Mouse (Mus musculus): ENCODE data around the gene Artn.

Artn gene

DNA sequence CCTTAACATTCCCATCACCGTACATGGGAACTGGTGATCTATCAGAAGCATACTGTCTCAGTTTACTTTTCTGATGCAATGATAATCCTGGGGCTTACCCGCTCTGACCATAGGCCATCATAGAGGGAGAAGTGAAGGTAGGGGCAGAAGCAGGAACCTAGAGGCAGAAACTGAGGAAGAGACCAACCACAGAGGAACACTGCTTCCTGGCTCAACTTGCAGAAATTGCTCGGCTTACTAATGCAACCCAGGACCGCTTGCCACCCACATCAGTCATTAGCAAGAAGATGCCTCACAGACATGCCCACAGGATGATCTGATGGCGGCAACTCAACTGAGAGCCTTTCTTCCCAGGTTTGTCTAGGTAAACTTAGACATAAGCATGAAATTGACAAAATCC is 10.8 kb downstream of the Artn start:
- DNase-seq (ENCODE audit: extremely low spot score): no peak

DNA sequence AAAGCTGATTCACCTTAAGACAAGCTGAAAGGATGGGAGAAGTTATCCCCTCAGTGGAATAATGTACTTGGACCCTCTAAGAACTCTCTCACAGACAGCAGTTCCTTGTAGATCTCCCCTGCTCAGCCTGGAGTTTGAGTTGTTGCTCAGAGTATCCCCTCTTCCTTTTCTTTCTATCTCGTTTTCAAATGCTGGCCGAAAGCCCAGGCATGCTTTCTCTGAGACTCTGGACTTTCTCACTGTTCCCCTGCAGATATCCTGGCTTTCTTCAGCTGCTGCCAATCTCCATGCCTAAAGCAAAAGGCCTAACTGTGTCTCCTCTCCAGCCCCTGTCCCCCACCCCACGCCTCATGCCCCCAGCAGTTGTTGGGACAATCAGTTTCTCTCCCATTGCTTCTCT is 11.3 kb downstream of the Artn start:
- DNase-seq (ENCODE audit: extremely low spot score): no peak

DNA sequence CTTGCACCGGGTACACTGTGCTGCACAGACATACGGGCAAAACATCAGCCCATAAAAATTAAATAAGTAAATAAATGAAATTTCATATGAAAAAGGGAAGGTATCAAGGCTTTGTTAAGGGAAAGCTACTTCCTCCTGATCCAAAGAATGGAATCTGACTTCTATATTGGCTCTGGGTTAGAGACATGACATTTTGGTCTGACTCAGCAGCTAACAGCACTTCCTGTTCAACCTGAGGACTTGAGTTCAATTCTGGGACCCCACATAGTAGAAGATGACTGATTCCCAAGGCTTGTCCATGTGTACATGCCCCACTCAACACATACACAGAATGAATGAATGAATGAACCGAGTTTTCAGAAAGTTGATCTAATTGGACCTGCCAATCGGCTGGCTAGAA is 11.7 kb downstream of the Artn start:
- no peak for DNase-seq (ENCODE audit: extremely low spot score)

DNA sequence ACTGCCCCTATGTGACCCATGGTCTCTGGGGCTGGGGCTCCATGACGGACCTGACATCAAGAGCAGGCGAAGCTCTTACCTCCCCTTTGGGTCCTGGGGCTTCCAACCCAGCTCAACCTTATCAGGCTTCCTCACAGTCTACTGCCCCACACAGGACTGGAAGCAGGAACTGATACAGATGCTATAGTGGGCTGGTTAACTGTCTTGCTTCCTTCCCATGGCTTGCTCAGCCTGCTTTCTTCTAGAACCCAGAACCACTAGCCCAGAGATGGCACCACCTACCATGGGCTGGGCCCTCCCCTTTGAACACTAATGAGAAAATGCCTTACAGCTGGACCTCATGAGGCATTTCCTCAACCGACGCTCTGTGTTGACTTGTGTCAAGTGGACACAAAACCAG is 12.2 kb downstream of the Artn start:
- DNase-seq (ENCODE audit: extremely low spot score): no peak

DNA sequence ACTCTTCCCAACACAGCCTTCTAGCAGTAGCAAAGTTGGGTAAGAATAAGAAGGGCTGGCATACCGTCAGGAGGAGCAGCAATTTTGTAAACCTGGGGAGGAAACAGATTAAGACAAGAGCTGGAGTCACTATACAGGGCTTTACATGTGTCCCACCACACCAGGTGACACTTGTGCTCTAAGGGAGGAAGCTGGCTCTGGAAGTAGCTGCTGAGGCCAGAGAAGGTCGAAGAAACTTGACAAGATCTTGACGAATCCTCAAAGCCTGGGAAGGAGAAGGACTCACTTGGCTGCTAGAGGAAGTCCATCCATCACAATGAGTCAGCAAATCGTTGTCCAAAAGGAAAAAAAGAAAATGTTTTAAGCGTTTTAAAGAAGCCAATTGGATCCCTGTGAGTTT is 13.2 kb downstream of the Artn start:
- no peak for DNase-seq (ENCODE audit: extremely low spot score)

DNA sequence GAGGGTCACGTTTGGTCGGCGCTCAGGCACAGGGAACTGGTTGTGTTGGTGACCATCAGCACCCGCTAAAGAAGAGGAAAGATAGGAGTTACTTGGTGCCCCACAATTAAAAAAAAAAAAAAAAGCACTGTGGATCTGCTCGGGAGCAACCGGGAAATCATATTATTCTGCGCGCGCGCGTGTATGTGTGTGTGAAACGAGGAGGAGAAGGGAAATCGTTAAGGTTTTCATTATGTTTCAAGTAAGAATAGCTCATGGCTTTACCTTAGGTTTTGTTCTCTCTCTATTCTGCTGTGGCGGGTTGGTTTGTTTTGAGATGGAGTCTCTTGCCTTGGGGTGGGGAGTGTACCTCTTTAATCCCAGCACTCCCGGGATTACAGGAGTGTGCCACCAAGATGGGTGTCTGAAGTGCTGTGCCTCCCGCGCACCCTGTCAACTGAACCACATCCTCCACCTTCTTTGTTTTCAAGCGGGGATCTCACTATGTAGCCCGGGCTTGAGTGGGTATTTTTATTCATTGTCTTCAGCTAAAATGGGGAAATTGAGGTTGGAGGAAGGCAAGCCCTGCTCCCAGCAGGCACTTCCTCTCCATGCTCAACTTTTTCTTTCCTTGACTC is 14.0 kb downstream of the Artn start:
- no peak for DNase-seq (ENCODE audit: extremely low spot score)

DNA sequence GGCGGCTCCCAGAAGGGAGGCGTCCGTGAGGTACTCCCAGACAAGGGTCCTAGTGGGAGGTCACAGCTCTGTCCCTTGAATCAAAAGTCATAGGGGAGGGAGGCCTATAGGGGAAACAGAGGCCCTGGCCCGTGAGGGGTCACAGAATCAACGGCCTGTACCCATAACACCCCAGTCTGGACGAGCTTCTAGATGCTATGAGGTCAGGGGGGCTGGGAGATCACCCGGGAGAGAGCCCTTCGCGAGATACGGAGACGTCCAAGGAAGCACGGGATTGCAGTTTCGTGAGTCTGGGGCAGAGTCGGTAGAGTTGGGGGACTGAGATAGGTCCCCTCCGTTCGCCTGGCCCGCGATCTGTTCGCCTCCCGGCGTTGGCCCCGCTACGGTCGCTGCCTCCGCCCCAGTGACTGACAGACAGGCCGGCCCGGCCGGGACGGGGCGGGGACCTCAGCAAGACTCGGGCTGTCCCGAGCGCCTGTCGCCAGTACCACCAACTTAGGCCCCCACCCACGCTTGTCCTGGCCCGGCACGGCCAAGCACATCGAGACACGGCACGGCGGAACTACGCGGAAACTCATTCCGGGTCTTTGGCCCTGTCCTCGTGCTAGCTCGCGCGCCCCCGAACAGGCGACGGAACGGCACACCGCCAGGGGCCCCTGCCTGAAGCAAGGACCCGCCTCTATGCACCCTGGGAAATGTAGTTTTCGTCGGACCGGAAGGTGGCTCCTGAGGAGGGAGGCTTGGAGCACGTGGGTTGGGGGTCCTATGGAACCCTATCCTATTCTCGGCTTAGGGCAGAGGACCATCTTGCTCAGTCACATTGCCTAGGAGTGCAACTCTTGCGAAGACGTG is 14.7 kb downstream of the Artn start, which contains the start of gene Ipo13:
TSS of gene Ipo13 (minus strand) at position 409 of the 852 bp plus-strand sequence.
- peak; percentile 99 for DNase-seq (ENCODE audit: extremely low spot score)

DNA sequence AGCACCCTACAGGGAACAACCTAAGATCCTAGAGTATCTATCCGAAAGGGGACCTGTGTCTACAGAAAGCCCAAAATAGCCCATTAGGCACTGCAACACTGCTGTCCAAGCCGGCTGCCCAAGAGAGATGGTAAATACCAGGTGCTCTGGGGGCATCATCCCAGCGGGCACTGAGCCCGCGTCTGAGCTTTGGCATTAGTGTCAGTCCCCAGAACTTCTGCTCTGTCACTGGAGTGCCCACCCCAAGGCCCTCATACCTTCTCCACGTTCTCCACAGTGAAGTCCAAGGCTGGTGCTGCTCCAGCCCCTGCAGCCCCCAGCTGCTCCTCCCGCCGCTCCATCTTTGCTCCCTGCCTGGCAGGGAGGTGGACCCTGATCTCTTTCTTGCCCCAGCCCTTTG is 15.5 kb downstream of the Artn start:
- no peak for DNase-seq (ENCODE audit: extremely low spot score)

DNA sequence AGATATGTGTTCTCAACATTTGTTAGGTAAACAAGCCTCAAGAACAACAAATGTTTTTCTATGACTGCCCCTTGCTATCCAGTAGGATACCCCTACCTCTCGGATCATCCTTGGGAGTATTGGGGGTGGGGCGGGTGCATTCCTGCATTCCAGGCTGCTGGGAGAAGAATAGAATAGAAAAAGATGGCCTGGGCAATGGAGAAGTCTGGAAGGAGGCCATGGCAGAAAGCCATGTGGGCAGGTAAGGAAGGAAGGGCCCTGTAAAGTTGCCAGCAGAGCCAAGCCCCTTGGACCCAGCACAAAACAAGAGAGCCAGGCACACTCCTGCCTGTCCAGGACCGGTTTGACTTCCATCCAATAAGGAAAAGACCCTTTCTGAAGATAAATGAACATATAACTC is 16.1 kb downstream of the Artn start:
- no peak for DNase-seq (ENCODE audit: extremely low spot score)

DNA sequence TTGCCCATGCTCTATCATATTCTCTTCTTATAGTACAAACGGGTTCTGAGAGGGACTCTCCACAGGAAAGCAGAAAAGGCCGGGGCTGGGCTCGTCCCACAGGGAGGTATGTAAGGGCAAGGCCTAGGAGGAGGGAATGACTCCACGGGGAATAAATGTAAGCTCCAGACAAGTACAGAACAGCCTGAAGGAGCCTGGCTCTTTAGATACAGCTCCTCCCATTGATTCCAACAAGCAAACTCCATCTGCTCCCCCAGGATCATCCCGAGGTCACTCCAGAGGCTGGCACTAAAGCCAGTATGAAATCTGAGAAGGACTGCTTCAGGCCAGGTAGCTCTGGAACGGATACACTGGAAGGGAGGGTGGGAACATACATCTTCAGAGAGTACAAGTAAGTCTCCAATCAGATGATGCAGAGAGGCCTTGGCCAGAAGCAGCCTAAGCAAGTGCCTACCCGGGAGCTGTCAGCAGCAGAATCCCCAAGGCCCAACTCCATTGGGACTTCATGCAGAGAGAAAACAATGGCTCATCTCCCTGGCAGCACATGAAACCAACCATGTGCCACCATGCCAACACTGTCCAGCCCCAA is 16.8 kb downstream of the Artn start:
- DNase-seq (ENCODE audit: extremely low spot score): no peak

DNA sequence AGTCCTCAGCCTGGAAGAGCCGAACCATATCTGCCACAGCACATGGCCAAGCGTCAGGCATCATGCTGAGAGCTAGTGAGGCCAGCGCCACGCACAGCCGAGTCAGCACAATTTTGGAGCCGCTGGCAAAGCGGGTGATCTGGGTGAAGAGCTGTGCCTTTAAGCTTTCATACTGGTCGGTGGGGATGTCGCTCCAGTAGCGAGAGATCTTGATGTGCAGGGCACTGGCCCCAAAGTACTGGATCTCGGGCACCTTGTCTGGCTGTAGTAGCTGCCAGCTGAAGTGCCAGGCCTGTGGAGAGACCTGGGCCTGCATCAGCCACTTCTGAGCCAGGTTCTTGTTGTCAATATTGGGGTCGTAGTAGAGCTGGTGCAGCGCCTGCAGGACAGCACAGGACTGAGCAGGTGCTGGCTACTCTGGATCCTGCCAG is 17.4 kb downstream of the Artn start:
- no peak for DNase-seq (ENCODE audit: extremely low spot score)

DNA sequence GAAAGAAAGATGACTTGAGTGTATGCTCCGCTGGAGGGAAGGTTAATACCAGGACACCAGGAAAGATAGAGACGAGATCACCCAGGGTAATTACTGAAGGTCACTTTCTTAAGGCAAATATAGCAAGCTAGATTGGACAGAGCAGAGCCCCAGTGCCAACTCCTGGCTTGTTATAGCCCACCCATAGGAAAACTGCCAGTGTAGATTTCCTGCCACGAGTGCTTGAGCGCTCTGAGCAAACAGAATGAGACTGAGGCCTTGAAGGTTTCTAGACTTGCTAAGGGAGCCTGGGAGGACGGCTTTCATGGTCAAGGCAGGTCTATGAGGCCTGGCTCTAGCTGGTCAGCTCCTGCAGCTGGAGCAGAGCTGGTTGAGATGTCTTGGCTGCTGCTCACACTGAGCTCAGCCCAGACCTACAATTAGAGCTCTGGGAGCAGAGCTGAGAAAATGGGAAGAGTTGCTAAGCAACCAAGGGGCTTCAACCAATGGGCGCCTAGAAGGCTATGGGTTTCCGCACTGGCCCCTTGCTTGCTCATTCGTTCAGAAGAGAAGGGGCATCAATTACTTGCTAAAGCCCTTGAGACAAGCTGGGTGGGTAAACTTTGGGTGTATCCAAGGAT is 20.6 kb downstream of the Artn start:
- no peak for DNase-seq (ENCODE audit: extremely low spot score)

DNA sequence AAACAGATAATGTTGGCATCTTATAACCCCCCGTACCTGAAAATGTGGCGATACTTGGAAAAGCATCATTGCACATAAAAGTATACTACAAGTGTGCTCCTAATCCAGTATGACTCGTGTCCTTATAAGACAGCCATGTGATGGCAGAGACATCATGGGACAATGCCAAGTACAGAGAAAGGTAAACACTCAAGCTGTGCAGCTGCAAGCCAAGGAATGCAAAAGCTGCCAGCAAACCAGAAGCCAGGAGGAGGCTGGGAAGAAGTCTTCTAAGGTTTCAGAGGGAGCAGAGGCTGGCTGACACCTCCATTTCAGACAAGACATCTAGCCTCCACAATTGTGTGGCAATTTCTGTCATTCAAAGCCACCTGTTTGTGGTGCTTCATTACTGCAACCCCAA is 23.4 kb downstream of the Artn start:
- no peak for DNase-seq (ENCODE audit: extremely low spot score)

DNA sequence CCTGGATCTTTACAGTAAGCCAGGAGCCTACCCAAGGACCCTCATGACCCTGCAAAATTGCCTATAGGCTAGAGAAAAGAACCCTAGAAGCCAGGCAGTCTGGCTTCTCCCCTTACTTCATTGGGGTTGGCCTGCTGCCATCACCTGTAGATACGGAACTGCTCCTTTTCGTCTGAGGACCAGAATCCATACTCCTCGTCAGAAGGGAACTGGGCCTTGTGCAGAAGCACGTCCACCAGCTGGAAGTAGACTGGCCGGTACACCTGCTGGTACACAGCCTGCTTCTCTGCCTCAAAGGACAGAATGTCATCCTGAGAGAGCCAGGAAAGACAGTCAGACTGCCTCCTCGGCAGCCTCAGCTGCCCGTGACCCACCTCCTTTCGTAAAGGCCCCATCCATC is 24.8 kb downstream of the Artn start:
- DNase-seq (ENCODE audit: extremely low spot score): no peak

DNA sequence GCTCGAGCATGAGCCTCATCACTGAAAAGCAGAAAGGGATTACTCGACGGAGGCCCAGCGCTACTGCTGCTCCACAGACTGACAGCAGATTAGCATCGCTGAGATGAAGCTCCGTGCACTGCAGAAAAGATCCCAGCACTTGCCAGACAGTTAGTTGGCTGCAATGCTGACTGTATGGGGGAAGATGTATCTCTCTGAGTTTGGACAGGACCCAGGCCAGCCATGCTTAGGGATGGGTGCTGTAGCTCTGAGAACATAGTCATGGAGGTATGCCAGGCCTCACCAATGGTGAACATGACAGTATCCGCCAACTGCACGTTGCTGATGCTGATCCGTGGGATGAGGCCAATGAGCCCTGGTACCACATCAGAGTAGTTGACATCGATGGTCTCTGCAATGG is 25.5 kb downstream of the Artn start:
- DNase-seq (ENCODE audit: extremely low spot score): no peak

DNA sequence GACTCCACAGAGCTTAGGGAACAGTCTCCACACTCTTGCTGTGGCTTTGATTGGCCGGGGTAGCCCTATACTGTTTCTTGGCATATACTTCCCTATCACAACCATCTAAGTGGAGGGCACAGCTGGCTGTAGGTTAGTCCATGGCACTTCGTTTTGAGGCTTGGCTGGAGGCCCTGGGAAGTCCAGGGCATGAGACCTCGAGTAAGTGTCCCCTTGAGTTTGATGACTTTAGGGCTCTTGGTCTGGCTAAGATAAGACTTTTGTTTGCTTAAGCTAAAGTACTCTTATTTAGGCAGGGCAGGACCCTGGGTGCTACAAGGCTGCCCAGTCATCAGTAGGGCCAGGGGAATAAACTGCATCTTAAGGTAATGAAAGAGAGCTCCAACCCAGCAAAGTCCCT is 31.5 kb downstream of the Artn start:
- no peak for DNase-seq (ENCODE audit: extremely low spot score)

DNA sequence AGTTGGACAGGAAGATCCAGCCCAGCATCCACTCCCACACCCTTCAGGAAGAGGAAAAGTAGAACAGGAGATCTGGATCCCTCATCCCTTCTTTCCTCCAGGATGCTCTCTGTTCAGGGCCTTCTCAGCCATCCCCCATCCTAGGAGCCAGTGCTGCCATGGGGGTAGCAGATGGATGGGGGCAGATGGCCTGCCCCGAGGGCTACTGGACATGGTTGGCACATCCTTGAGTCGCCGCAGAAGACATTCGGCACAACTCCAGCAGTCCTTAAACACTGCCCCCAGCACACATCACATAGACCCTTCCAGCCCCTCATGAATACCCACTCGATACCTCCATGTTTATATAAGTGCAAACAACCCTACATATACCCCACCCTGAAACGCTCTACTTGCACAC is 33.5 kb downstream of the Artn start:
- DNase-seq (ENCODE audit: extremely low spot score): no peak

DNA sequence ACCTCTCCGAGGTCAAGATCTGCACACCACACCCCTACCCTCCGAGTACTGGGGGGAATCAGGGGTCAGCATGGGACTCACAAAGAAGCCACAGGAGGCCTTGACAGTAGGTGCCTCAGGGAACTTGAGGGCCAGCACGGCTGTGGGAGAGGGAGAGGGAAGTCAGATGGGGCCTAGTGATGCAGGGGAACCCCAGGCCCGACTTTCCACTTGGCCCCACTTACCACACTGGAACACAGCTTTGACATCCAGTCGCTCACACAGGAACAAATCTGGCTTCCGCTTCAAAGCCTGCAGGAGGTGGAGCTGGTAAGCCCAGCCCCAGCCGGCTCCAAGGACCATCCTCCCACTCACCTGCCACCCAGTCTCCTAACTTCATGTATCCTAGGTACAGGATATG is 34.2 kb downstream of the Artn start:
- no peak for DNase-seq (ENCODE audit: extremely low spot score)

DNA sequence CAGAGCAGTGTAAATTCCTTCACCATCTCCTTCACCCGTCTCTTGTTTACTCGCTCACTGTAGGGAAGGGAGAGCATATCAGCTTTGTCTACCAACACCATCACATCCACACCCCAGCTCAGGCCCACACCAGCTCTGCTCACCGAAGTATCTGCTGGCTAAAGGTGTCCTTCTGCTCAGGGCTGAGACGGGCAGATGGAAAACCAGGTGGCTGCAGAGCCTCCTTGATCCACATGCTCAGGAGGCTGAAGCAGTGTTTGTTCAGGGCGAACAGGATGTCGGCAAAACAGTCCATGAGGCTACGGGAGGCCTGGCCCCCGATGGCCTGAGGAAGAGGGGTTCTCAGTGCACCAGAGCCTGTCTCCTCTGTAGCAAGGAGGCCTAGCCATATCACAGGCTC is 35.0 kb downstream of the Artn start:
- no peak for DNase-seq (ENCODE audit: extremely low spot score)

DNA sequence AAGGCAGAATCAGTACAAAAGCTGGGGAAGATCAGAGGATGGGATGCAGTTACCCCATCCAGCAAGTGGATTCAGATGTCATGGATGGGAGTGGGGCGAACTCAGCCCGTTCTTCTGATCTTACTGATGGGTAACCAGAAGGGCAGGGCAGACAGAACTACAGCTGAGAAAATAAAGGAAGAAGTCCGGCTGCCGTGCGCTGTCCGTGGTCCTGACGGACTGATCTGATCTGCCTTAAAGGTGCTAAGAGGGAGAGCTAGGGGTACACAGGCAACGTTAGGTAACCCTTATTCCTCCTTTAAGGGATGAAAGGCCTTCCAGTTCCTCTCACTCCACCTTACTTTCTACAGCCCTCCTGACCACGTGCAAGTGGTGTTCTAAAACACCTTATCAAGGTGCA is 36.2 kb downstream of the Artn start:
- DNase-seq (ENCODE audit: extremely low spot score): peak; percentile 43

DNA sequence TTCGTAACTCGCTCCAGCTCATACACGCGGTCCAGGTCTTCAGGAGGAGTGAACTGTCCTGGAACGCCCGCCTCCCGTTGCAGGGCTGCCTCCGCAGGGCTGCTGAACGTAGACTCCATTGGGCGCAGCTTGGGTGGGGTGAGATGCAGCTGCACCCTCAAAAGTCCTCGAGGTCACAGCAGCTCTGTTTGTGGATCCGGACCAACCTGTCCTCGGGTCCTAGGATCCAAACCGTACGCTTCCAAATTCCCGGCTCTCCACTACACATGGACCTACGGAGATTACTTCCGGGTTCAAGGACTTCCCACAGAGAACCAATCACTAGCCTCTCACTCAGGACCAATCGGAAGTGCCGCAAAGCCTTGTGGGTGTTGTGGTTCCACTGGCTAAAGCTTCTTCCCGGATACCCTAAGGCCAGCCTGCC is 37.8 kb downstream of the Artn start, which contains the start of gene Dph2:
TSS of gene Dph2 (minus strand) at position 295 of the 424 bp plus-strand sequence.
- peak; percentile 82 for DNase-seq (ENCODE audit: extremely low spot score)

DNA sequence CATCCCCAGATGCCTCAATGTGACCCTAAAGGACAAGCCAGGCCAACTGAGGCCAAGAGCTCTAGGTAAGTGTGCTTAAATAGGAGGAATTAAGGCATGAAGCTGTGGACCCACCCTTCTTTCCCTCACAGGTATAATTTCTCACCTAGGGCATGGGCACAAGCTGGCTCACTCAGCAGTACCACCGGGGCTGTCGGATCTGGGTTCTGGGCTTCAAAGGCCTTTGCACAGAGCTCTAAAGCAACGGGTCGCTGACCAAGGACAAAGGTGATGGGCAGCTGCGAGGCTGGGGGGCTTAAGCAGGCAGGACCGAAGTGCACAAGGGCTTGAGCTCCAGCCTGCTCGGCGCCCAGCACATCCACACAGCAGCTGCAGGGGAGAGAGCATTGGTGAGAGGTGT is 38.8 kb downstream of the Artn start:
- no peak for DNase-seq (ENCODE audit: extremely low spot score)

DNA sequence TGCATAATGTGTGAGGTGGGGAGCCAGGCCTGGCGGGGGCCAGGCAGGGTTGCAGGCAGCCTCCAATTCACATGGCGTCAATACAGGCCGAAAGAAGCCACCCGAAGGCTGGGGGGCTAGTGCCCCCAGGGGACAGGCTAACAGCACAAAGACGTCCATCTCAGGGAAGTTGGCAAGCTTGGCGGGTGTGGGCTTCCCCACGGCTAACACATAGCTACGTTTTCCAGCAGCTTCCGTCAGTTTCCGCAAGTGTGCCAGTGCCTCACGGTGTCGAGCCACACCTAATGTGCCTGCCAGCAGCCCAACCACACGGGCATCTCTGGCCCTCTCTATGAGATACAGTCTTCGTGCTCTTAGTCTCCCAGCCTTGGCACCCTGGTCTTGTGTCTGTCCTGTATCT is 39.5 kb downstream of the Artn start:
- no peak for DNase-seq (ENCODE audit: extremely low spot score)
